Mouse (Mus musculus): ENCODE data around the gene Gm8947. TPM values are rescaled to one million over a fixed set of nuclear protein-coding genes. Genes with fewer than 3 reads are reported as not detected.
"Not testable (repeated sequence)": the region's sequence is repeated elsewhere in the genome, so short reads cannot be mapped to it uniquely, and the experiment has no call there.

The Gm8947 gene
- 0.19 TPM in 1 of 2 replicates, not detected in the other for polyA plus RNA-seq (2015; fragmentation: Nextera tagmentation; extraction: Ambion mirVana)

DNA sequence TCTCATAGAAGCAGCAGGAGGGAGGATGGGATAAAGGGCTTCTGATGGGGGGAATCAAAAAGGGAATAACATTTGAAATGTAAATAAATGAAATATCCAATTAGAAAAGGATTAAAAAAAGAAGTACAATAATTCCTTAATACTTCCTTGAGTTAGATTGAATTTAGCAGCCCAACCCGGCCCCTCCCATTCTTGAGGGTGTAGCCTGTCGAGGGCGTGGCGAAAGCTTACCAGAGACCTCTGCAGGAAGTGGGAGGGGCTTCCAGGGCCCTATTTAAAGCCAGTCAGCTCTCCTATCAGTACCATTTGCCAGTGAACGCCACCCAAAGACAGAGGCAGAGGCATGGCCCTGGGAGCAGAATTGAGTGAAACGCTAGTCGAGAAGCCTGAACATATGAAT, at the start of gene Gm8947:
Gene Gm8947, plus strand, starts transcription at position 302 of the 400 bp plus-strand sequence.
- not testable (repeated sequence) for H3K9me3 ChIP-seq; H3K9ac ChIP-seq; H3K27me3 ChIP-seq (replicated peaks); H3K4me2 ChIP-seq; H3K27ac ChIP-seq; H3K4me3 ChIP-seq (replicated peaks); H3K4me1 ChIP-seq; H3K36me3 ChIP-seq; ATAC-seq (ENCODE audit: insufficient read depth, low FRiP score, low read depth)
- 92% methylated on average over 2 of the region's 7 CpGs for WGBS

DNA sequence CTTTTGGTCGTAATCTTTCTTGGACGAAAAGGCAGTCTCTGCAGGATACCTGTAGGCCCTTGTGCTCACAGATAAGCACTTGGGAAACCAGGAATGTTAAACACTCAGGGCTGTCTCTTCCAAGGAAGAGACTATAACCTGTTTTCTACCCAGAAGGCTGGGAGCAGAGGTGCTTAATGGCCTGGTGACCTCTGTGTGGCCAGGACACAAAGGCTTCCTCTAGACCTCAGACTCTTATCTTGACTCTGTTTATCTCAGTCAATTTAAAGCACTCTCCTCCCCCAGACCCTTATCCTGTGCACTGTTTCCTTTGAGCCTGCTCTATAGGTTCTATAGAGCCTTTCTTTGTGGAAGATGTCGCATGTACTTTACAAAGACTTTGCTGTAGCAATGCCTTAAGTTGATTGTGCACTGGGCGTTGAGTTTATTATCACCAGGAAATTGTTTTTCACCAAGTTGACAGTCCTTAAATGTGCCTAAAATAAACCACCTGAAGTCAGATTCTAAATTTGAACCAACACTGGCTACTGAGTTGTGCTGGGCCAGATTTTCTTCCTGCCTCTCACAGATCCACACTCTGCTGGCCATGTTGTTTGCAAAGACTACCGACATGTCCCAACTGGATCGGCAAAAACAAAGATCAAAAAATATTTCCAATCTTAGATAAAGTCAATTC, 47.6 kb upstream of the Gm8947 start:
- Histone ChIP-seq H3K9me3 (no peaks in the 10 kb centered on the region), H3K36me3 (no peaks in the 10 kb centered on the region), H3K4me1 (no peaks in the 10 kb centered on the region), H3K27me3 (replicated peaks) (no peaks in the 10 kb centered on the region), H3K27ac (no peak overlapping the region), H3K9ac (no peak overlapping the region), H3K4me3 (replicated peaks) (no peak overlapping the region), H3K4me2 (no peak overlapping the region)
- WGBS: 45% methylated on average over 6 of the region's 6 CpGs
- ATAC-seq (ENCODE audit: insufficient read depth, low FRiP score, low read depth): no peak

DNA sequence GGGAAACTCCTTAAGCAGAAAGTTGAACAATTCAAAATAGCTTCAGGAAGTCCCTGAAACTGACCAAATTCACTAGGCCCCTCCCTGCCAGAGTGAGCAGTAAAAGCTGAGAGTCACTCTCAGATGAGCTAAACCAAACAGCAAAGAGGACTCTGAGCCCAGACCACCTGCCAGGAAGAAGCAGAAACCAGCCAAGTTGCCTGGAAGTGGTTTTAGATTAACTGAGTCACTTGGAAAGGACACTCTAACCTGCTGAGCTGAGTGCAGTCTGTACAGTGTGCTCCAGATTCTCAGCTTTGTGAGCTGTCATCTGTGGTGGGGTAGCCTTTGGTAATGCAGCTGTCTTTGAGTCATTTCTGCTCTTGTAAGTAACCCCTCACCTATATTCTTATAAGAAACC, 44.4 kb upstream of the Gm8947 start:
- Histone ChIP-seq H3K27me3 (replicated peaks) (no peaks in the 10 kb centered on the region), H3K27ac (no peak overlapping the region), H3K9me3 (no peaks in the 10 kb centered on the region), H3K4me3 (replicated peaks) (no peak overlapping the region), H3K9ac (no peak overlapping the region), H3K36me3 (no peaks in the 10 kb centered on the region), H3K4me1 (no peaks in the 10 kb centered on the region), H3K4me2 (no peak overlapping the region)
- ATAC-seq (ENCODE audit: insufficient read depth, low FRiP score, low read depth): no peak

DNA sequence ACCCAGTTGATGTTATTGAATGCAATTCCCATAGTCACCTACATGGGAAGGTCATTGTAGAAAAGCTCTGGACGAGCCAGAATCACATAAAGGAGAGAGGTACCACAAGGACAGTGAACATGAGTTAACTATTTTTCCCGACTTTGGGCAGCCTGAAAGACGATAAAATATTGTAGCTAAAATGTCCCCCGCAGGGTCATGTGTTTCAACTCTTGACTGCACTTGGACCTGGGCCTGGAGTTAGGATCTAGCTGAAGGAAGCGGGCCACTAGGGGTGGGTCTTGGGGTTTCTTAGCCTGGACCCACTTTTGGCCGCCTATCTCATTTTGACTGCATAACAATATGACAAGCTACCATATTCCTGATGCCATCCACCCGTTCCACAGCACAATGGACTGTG, 42.0 kb upstream of the Gm8947 start:
- Histone ChIP-seq H3K9me3 (no peaks in the 10 kb centered on the region), H3K27me3 (replicated peaks) (no peaks in the 10 kb centered on the region), H3K4me1 (no peaks in the 10 kb centered on the region), H3K4me3 (replicated peaks) (no peak overlapping the region), H3K9ac (no peak overlapping the region), H3K36me3 (no peaks in the 10 kb centered on the region), H3K27ac (no peak overlapping the region), H3K4me2 (no peak overlapping the region)
- WGBS: 93% methylated on average over 7 of the region's 7 CpGs
- no peak for ATAC-seq (ENCODE audit: insufficient read depth, low FRiP score, low read depth)

DNA sequence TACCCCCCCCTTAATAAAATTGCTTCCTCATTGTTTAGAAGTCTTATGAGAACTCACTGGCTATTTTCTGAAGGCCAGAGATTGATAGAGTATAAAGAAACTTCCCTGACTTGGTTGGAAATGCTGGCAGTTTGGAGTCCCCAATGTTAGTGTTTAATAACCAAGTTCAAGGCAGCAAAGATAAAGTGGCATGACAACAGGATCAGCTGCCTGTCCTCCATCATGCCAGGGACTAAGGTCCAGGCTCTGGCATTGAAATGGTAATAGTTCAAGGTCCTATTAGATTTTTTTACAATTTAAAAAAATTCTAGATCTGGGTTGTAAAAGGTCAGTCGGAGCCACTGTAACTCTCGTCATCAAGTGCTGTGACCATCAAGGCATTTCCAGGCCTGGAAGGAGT, 41.1 kb upstream of the Gm8947 start:
- no peaks in the 10 kb centered on the region for H3K36me3 ChIP-seq

DNA sequence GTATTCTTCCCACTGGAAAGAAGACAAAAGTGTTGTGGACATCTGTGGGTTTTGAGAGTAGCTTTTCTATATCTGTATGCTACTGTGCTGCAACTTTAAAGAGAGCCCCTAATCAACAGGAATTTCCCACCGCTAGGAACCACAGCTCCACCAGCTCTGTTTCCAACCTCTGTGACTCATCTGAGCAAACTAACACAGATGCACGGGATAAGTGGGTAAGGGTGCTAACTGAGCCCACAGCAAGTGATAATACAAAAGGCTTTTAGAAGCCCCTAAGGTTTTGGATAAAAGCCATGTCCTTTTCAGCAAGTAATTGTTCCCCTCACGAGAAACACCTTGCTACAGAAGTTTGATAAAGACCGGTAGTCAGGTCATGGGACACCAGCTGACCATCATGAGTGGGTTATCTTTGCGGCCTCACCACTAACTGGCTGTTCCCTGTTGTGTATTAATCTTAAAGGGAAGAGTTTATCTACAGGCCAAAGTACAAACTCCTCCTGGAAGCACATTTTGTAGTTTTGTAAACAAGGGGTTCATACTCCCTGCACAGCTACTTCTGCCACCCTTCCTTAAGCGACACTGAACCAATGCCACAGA, 39.0 kb upstream of the Gm8947 start:
- Histone ChIP-seq H3K27me3 (replicated peaks) (no peaks in the 10 kb centered on the region), H3K9me3 (no peaks in the 10 kb centered on the region), H3K4me2 (no peak overlapping the region), H3K4me1 (no peaks in the 10 kb centered on the region), H3K36me3 (no peaks in the 10 kb centered on the region), H3K27ac (no peak overlapping the region), H3K9ac (no peak overlapping the region), H3K4me3 (replicated peaks) (no peak overlapping the region)
- 73% methylated on average over 6 of the region's 6 CpGs for WGBS
- no peak for ATAC-seq (ENCODE audit: insufficient read depth, low FRiP score, low read depth)

More for the DNA sequence above, 41.1 kb upstream of the Gm8947 start:
- no peaks in the 10 kb centered on the region for H3K9me3 ChIP-seq
- H3K4me2 ChIP-seq: no peak overlapping the region
- no peaks in the 10 kb centered on the region for H3K27me3 ChIP-seq (replicated peaks)
- no peak overlapping the region for H3K4me3 ChIP-seq (replicated peaks)
- H3K9ac ChIP-seq: no peak overlapping the region
- no peaks in the 10 kb centered on the region for H3K4me1 ChIP-seq
- 69% methylated on average over 2 of the region's 2 CpGs for WGBS
- H3K27ac ChIP-seq: no peak overlapping the region
- no peak for ATAC-seq (ENCODE audit: insufficient read depth, low FRiP score, low read depth)

DNA sequence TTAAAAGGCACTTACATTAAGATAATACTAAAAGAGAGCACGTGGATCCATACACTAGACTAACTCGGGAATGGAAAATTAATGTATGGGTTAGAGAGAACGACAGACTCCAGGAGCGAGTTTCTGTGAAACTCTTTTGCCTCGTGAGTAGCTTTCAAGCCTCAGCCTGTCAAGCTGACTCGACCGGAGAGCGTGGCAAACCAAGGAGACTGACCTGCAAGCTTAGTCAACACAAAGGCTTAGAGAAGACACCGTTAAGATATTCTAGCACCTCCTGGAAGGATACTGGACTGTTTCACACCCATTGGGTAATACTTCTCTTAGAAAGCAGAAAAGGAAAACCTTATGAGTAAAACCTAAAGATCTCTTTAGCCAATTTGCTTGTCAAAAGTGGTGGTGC, 38.0 kb upstream of the Gm8947 start:
- not testable (repeated sequence) for H3K4me3 ChIP-seq (replicated peaks); ATAC-seq (ENCODE audit: insufficient read depth, low FRiP score, low read depth); H3K27ac ChIP-seq; H3K4me2 ChIP-seq; H3K27me3 ChIP-seq (replicated peaks); H3K9me3 ChIP-seq; H3K9ac ChIP-seq; H3K4me1 ChIP-seq; H3K36me3 ChIP-seq
- WGBS: 88% methylated on average over 9 of the region's 9 CpGs

DNA sequence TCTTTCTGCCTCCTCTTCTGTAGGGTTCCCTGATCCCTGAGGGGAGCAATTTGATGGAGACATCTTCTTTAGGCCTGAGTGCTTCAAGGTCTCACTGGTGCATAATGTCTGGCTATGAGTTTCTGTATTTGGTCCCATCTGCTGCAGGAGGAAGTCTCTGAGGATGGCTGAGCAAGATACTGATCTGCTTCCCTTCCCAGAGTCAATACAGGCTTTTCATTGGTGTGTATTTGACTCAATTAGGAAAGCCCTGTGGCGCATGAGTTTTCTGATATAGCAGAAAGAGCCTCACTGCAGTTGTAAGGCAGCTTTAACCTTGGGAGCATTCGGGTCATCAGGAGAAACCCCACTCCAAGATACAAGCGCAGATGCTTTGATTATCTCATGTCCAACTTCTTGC, 36.0 kb upstream of the Gm8947 start:
- no peak overlapping the region for H3K4me3 ChIP-seq (replicated peaks)
- no peaks in the 10 kb centered on the region for H3K36me3 ChIP-seq
- H3K27me3 ChIP-seq (replicated peaks): no peaks in the 10 kb centered on the region
- ATAC-seq (ENCODE audit: insufficient read depth, low FRiP score, low read depth): no peak
- 85% methylated on average over 3 of the region's 3 CpGs for WGBS
- H3K9ac ChIP-seq: no peak overlapping the region
- no peaks in the 10 kb centered on the region for H3K9me3 ChIP-seq
- no peaks in the 10 kb centered on the region for H3K4me1 ChIP-seq
- H3K27ac ChIP-seq: no peak overlapping the region
- no peak overlapping the region for H3K4me2 ChIP-seq

DNA sequence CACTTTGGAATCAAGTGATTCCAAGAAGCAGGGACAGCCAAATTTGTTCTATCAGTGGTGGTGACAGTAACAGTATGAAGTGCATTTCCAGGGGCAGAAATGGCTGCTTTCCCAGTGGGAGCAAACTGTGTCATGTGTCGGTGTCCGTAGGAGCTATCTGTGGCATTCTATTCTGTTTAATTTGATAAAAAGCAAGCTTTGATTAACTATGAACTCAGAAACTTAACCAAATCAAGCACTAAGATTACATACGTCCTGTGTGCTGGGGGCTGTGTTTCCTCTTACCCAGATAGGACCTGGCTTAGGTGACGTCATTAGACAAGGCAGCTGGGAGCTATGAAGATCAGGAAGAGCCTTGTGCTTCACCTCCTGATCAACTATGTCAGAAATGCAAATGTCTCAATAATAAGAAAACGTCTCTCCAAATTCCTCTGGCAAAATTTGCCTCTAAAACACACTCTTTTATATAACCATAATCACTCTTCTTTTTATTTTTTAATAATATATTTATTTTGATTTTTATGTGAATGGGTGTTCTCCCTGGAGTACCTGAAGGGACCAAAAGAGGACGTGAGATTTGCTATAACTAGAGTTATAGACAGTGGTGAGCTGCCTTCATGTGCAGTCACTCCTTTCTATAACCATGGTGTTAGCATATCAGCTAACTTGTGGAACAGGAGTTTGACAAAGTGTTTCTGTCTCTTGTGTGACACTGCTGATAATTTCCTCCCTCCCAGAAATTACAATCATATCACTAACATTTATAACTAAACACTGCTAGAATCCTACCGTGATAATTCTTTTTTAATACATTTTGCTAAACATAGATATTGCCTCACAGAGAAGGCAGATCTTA, 35.2 kb upstream of the Gm8947 start:
- ATAC-seq (ENCODE audit: insufficient read depth, low FRiP score, low read depth): no peak
- WGBS: 62% methylated on average over 7 of the region's 7 CpGs

DNA sequence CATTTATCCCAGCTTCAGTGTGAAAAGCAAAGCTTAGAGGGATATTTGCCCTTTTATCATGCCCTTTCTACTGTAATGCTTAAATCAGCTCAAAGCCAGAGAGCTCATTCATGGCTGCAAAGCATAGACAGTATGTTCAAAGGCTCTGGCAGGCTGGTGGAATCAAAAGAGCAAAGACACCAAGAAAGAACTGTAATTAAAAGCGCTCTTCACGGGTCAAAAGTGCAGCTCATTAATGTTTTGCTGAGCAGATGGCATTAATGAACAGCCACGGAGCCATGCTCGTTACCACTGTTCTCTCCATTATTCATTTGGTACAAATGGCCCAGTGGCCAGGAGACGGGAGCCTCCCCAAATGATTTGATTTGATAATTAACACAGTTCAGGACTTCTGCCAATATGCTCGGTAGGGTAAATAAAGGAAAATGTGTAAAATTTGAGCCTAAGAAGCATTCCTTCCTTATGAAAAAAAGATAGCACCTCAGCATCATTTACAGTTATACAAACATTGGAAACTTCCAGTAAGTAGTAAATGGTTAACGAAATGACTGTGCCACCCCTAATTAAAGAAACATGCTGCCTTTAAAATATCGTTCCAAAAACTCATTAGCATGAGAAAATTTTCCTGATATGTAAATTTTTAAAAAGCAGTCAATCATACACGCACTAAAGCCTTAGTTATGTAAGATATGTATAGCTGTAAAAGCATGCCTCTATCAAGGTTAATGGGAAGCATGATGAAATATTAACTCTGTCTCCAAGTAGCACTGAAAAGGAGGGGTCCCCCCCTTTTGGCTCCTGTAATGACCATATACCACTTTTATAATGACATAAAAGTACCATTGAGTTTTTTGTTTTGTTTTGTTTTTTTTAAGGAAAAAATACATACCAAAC, 34.0 kb upstream of the Gm8947 start:
- ATAC-seq (ENCODE audit: insufficient read depth, low FRiP score, low read depth): no peak
- H3K4me3 ChIP-seq (replicated peaks): no peak overlapping the region
- no peaks in the 10 kb centered on the region for H3K27me3 ChIP-seq (replicated peaks)
- no peaks in the 10 kb centered on the region for H3K36me3 ChIP-seq
- H3K4me2 ChIP-seq: no peak overlapping the region
- no peak overlapping the region for H3K9ac ChIP-seq
- no peaks in the 10 kb centered on the region for H3K9me3 ChIP-seq
- 72% methylated on average over 9 of the region's 9 CpGs for WGBS
- H3K27ac ChIP-seq: no peak overlapping the region
- H3K4me1 ChIP-seq: no peaks in the 10 kb centered on the region

More for the DNA sequence above, 35.2 kb upstream of the Gm8947 start:
- H3K27ac ChIP-seq: no peak overlapping the region
- no peak overlapping the region for H3K9ac ChIP-seq
- H3K4me2 ChIP-seq: no peak overlapping the region
- H3K27me3 ChIP-seq (replicated peaks): no peaks in the 10 kb centered on the region
- H3K4me3 ChIP-seq (replicated peaks): no peak overlapping the region
- no peaks in the 10 kb centered on the region for H3K9me3 ChIP-seq
- H3K36me3 ChIP-seq: no peaks in the 10 kb centered on the region
- H3K4me1 ChIP-seq: no peaks in the 10 kb centered on the region

DNA sequence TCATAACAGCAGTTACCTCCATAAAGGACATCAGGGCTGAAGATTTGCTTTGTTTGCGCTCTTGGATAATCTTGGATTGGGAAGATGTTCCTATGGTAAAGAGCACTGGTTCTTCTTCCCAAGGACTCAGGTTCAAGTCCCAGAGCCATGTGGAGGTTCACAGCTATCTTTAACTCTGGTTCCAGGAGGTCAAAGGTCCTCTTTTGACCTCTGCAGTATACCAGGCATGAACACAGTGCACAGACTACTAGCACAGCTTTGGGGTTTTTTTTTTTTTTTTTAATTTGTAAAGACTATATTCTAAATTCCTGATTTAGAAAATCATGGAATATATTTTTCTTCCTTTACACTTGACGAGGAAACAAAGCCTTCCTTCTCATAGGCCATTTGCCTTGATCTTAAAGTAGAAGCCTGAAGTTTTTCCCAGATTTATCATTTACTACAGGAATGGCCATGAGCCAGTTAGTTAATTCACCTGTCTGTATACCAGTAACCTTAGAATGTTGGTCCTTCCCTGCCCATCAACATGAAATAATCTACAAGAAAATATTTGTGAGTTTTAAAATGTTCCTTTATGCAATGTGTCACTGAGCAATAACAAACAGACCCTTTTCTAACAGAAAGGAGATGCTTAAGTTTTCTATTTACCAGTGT, 33.2 kb upstream of the Gm8947 start:
- Histone ChIP-seq H3K4me1 (no peaks in the 10 kb centered on the region), H3K9ac (no peak overlapping the region), H3K9me3 (no peaks in the 10 kb centered on the region), H3K4me2 (no peak overlapping the region), H3K4me3 (replicated peaks) (no peak overlapping the region), H3K27me3 (replicated peaks) (no peaks in the 10 kb centered on the region), H3K27ac (no peak overlapping the region), H3K36me3 (no peaks in the 10 kb centered on the region)
- WGBS: 81% methylated on average over 2 of the region's 2 CpGs
- no peak for ATAC-seq (ENCODE audit: insufficient read depth, low FRiP score, low read depth)

All from stomach, embryonic 15.5 days (tissue).